Mouse (Mus musculus) forebrain, postnatal 0 days (tissue): Measurements from ENCODE around the gene D6Wsu163e. TPM values are rescaled to one million over a fixed set of nuclear protein-coding genes. Genes with fewer than 3 reads are reported as not detected.

Experiments
- ATAC-seq: fragments of 200-750 bp; cut with Nextera tagmentation; 2 replicates; pipeline ENCODE4 v1.8.0; 2017; ENCODE audit warnings: mild to moderate bottlenecking, moderate library complexity
- DNase-seq: peaks from one replicate; pipeline ENCODE4 v3.0.0-alpha.2; 2015
- H3K27ac ChIP-seq: fragments of 300-500 bp; sonication (generic); 2 replicates; pipeline ENCODE4 v1.5.1; 2014; ENCODE audit warnings: low read depth, mild to moderate bottlenecking, antibody characterized with exemption, low read length, moderate library complexity, mixed read lengths
- H3K27me3 ChIP-seq: fragments of 300-500 bp; sonication (generic); 2 replicates; pipeline ENCODE4 v1.6.1; 2014; ENCODE audit warnings: mild to moderate bottlenecking, low read length, mixed read lengths; ENCODE audit not compliant: insufficient read depth
- H3K36me3 ChIP-seq: fragments of 300-500 bp; sonication (generic); 2 replicates; pipeline ENCODE4 v1.6.1; 2014; ENCODE audit warnings: mild to moderate bottlenecking, moderate library complexity; ENCODE audit not compliant: insufficient read depth
- H3K4me1 ChIP-seq: fragments of 300-500 bp; sonication (generic); 2 replicates; pipeline ENCODE4 v1.6.1; 2014; ENCODE audit warnings: antibody characterized with exemption; ENCODE audit not compliant: insufficient read depth
- H3K4me2 ChIP-seq: fragments of 300-500 bp; sonication (generic); 2 replicates; pipeline ENCODE4 v1.6.1; 2014; ENCODE audit warnings: low read depth, mild to moderate bottlenecking, moderate library complexity
- H3K4me3 ChIP-seq: fragments of 300-500 bp; sonication (generic); 2 replicates; pipeline ENCODE4 v1.5.1; 2014; ENCODE audit warnings: low read depth, low read length, mixed read lengths
- H3K9ac ChIP-seq: fragments of 300-500 bp; sonication (generic); 2 replicates; pipeline ENCODE4 v1.6.1; 2014; ENCODE audit warnings: mild to moderate bottlenecking
- H3K9me3 ChIP-seq: fragments of 300-500 bp; sonication (generic); 2 replicates; pipeline ENCODE4 v1.6.1; 2016; ENCODE audit warnings: low read length
- CTCF ChIP-seq: sonication (generic); IDR thresholded peaks from 2 replicates; pipeline ENCODE4 v1.5.1; 2016; ENCODE audit warnings: antibody characterized with exemption, control low read depth, low read depth
- WGBS: fragments of 180-500 bp; shearing (Covaris S2); extraction: QIAGEN DNeasy Blood & Tissue Kit; methylation state at CpG from one replicate; pipeline ENCODE4 v1.1.7; 2014; 5-methylcytosine and 5-hydroxymethylcytosine counted together
- polyA plus RNA-seq: library from polyadenylated mRNA; unstranded; fragments of >200 nt; fragmentation: Nextera tagmentation; extraction: Ambion mirVana; gene quantifications from 2 replicates; pipeline ENCODE4 v1.2.1, GENCODE M21; 2015
- total RNA-seq: library from RNA; depleted of rRNA; stranded (reverse); fragments of >200 nt; gene quantifications from 2 replicates; pipeline ENCODE4 v1.2.3, GENCODE M21; 2014

Gene D6Wsu163e
- total and polyA plus RNA-seq, 2 experiments from 2014 or later: 33.6 to 34.5 TPM

GRCm38 (mm10) chr6:126938047-126938446 lies 1.7 kb upstream of the D6Wsu163e start:
- Histone ChIP-seq H3K4me1 (no peaks in the 10 kb centered on the region; the same call in 1 of the 2 replicates), H3K27me3 (no peaks in the 10 kb centered on the region), H3K4me2 (peak overlapping the region; percentile 93; the same call in 1 of the 2 replicates), H3K9ac (no peak overlapping the region), H3K27ac (no peak overlapping the region), H3K36me3 (peaks cover 11% of the 10 kb centered on the region), H3K4me3 (no peak overlapping the region), H3K9me3 (no peaks in the 10 kb centered on the region)
- ATAC-seq (no peak), DNase-seq (no peak)
- 83% methylated on average over 2 of the region's 2 CpGs for WGBS
- peak; percentile 20; the same call in 1 of the 2 replicates for TF ChIP-seq CTCF

- Histone ChIP-seq H3K4me2 (peak overlapping the region; percentile 93), H3K4me3 (peak overlapping the region; percentile 68), H3K4me1 (no peaks in the 10 kb centered on the region; the same call in 1 of the 2 replicates), H3K9ac (peak overlapping the region; percentile 48), H3K9me3 (no peaks in the 10 kb centered on the region), H3K27me3 (no peaks in the 10 kb centered on the region), H3K36me3 (peaks cover 19% of the 10 kb centered on the region), H3K27ac (no peak overlapping the region)
- TF ChIP-seq CTCF: peak; percentile 37; the same call in 1 of the 2 replicates
- WGBS: under 1% methylated on average over 30 of the region's 31 CpGs
- DNase-seq (no peak), ATAC-seq (no peak)
Measured at GRCm38 (mm10) chr6:126938853-126939486, 792 bp upstream of the D6Wsu163e start.

- peak overlapping the region; percentile 93 for H3K4me2 ChIP-seq
- peak overlapping the region; percentile 71 for H3K9ac ChIP-seq
- ATAC-seq: peak; percentile 4; the same call in 1 of the 2 replicates
- H3K27ac ChIP-seq: 0 out of 2 replicates have a peak overlapping the region, but pooled peaks have one; percentile 74
- H3K4me1 ChIP-seq: no peaks in the 10 kb centered on the region; the same call in 1 of the 2 replicates
- DNase-seq: peak; percentile 41
- H3K27me3 ChIP-seq: no peaks in the 10 kb centered on the region
- peak; percentile 64 for TF ChIP-seq CTCF
- peaks cover 28% of the 10 kb centered on the region for H3K36me3 ChIP-seq
- WGBS: 3% methylated on average over 5 of the region's 5 CpGs
- no peaks in the 10 kb centered on the region for H3K9me3 ChIP-seq
- peak overlapping the region; percentile 68 for H3K4me3 ChIP-seq
Measured at GRCm38 (mm10) chr6:126940451-126940850, 689 bp downstream of the D6Wsu163e start.

GRCm38 (mm10) chr6:126948336-126948735 lies 8.6 kb downstream of the D6Wsu163e start:
- ATAC-seq (no peak), DNase-seq (peak; percentile 8)
- 86% methylated on average over 4 of the region's 4 CpGs for WGBS
- no peak overlapping the region for H3K9ac ChIP-seq
- H3K27ac ChIP-seq: no peak overlapping the region
- H3K9me3 ChIP-seq: no peaks in the 10 kb centered on the region
- H3K27me3 ChIP-seq: no peaks in the 10 kb centered on the region
- H3K4me1 ChIP-seq: no peaks in the 10 kb centered on the region
- H3K4me3 ChIP-seq: no peak overlapping the region
- TF ChIP-seq CTCF: peak; percentile 49
- H3K4me2 ChIP-seq: no peak overlapping the region
- H3K36me3 ChIP-seq: peaks cover 64% of the 10 kb centered on the region

- peak; percentile 90 for TF ChIP-seq CTCF
- 8% methylated on average over 10 of the region's 10 CpGs for WGBS
Measured at GRCm38 (mm10) chr6:126955734-126956133, 16.0 kb downstream of the D6Wsu163e start.

GRCm38 (mm10) chr6:126961371-126962018 lies 21.7 kb downstream of the D6Wsu163e start:
- Histone ChIP-seq H3K27me3 (no peaks in the 10 kb centered on the region), H3K9me3 (no peaks in the 10 kb centered on the region), H3K4me1 (no peaks in the 10 kb centered on the region), H3K4me2 (no peak overlapping the region), H3K4me3 (no peak overlapping the region), H3K36me3 (peaks cover 43% of the 10 kb centered on the region), H3K27ac (no peak overlapping the region), H3K9ac (no peak overlapping the region)
- no peak for TF ChIP-seq CTCF
- 89% methylated on average over 8 of the region's 8 CpGs for WGBS
- DNase-seq (no peak), ATAC-seq (no peak)

More at GRCm38 (mm10) chr6:126955734-126956133, 16.0 kb downstream of the D6Wsu163e start:
- Histone ChIP-seq H3K36me3 (peaks cover 45% of the 10 kb centered on the region), H3K27ac (no peak overlapping the region), H3K4me3 (no peak overlapping the region), H3K27me3 (no peaks in the 10 kb centered on the region), H3K9me3 (no peaks in the 10 kb centered on the region), H3K9ac (no peak overlapping the region), H3K4me1 (no peaks in the 10 kb centered on the region), H3K4me2 (no peak overlapping the region)
- ATAC-seq: peak; percentile 61; the same call in 1 of the 2 replicates
- DNase-seq: peak; percentile 86

GRCm38 (mm10) chr6:126962709-126963108 lies 22.9 kb downstream of the D6Wsu163e start:
- 93% methylated on average over 5 of the region's 5 CpGs for WGBS
- no peak for ATAC-seq

More at GRCm38 (mm10) chr6:126962709-126963108, 22.9 kb downstream of the D6Wsu163e start:
- DNase-seq: no peak
- Histone ChIP-seq H3K4me3 (no peak overlapping the region), H3K27ac (no peak overlapping the region), H3K4me1 (no peaks in the 10 kb centered on the region), H3K4me2 (no peak overlapping the region), H3K27me3 (no peaks in the 10 kb centered on the region), H3K9me3 (no peaks in the 10 kb centered on the region), H3K9ac (no peak overlapping the region), H3K36me3 (peaks cover 38% of the 10 kb centered on the region)
- no peak for TF ChIP-seq CTCF
